Mouse (Mus musculus) gastrocnemius, postnatal 4 days (tissue): ENCODE results near the gene Rsbn1l. TPM values are rescaled to one million over a fixed set of nuclear protein-coding genes. Genes with fewer than 3 reads are reported as not detected.
"Not testable (repeated sequence)": the region's sequence is repeated elsewhere in the genome, so short reads cannot be mapped to it uniquely, and the experiment has no call there.

Source experiments
- DNase-seq, 2 experiments: peaks; one replicate each; pipeline ENCODE4 v3.0.0; 2021 to 2022; ENCODE audit warnings: low spot score in 2 of 2, mixed read lengths in 2 of 2
- total RNA-seq, 2 experiments: library from RNA; stranded (reverse); gene quantifications; 2 replicates each; pipeline ENCODE4 v1.2.3; 2021

Gene Rsbn1l
- total RNA-seq, 2 experiments from 2014 or later, result 12.5 to 14.0 TPM

DNA sequence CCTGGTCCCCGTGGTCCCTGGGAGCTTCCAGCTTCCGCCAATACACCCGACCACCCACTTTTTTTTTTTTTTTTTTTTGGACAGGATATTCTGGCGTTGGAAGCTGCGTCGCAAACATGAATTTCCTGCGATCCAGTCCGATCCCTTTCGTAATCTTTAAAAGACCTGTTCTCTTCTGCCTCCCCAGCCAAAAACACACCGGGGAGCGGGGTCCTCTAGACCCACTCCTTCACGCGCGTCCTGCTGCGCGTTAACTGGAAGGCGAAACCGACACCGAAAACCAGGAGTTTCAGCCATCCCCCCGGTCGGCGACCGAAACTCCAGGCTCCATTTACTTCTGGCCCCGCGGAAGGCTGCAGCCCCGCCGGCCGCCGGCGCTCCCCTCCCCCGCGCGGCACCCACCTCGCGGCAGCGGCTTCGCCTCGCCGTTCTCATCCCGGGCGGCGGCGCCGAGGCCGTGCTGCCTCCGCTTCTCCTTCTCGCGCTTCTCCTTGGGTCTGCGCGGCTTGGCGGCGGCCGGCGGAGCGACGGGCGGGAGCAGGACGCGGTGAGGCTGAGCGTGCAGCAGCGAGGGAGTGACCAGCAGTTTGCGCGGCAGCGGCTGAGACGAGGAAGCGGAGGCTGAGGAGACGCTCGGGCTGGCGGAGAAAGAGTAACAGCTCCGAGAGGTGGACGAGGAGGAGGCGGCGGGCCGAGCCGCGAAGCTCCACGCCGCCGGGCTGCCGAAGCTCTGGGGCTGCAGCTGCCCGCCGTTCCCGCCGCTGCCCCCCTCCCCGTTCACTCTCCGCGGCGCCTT lies 5.1 kb downstream of the Rsbn1l start:
- DNase-seq, result peak; percentile 33 to 69

- DNase-seq, result no peak
Observed at GRCm38 (mm10) chr5:20950516-20950854, 5.7 kb downstream of the Rsbn1l start.

- DNase-seq, result no peak
Observed at GRCm38 (mm10) chr5:20950093-20950492, 6.1 kb downstream of the Rsbn1l start.

GRCm38 (mm10) chr5:20946906-20947305 lies 9.3 kb downstream of the Rsbn1l start:
- no peak for DNase-seq

DNA sequence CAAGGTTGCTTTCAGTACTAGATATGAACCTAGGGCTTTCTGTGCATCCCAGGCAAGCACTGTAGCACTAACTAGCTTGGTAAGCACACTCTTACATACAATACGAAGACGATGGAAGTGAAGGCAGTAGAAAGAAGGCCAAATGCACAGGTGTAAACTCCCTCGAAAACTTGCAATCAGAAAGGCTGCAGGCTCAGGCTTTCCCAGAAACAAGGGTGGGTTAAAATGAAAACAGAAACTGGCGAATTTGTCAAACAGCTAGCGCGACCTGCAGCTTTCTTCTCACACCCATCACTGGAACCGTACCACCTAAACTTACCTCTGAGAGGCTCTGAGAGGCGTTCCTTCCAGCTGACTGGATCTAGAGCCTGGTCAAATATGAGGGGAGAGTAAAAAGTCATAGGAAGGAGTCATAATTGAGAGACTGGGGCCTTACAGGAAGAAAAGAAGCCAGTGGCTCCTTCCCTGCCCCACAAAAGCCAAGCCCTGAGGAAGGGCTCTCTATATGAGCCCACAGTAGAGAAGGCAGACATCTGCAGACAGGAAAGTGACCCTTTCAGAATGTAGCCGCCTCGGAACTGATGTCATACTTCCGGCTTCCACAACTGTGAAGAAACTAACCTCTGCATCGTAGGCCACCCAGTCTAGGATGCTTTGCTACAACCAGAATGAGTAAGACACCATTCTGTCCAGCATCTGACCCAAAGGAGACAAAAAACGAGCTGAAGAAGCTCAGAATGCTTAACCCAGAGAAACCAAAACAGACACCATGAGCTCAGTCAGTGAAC lies 11.0 kb downstream of the Rsbn1l start:
- DNase-seq, result no peak

DNA sequence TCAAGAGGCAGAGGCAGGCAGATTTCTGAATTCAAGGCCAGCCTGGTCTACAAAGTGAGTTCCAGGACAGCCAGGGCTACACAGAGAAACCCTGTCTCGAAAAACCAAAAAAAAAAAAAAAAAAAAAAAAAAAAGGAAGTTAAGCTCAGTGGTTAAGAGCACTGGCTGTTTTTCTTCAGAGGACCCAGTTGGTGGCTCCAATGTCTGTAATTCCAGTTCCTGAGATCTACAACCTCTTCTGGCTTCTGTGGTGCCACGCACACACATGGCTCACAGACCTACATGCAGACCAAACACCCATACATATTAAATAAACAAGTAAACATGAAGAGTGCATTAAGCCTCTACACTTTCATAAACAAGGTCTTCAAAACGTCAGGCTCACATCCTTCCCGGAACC lies 12.4 kb downstream of the Rsbn1l start:
- DNase-seq, result not testable (repeated sequence)

DNA sequence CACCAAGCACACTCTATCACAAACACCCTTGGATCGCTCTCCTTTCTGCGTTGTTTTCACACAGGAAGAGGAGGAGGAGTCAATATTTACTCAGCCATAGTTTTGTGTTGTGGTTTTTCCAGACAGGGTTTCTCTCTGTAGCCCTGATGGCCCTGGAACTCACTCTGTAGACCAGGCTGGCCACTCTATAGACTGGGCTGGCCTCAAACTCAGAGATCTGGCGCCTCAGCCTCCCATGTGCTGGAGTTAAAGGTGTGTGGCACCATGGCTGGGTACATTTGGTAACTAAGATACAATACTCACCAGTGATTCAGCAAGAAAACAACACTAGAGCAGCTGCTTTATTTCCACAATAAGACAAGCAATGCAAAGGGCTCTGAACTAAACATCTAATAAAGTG lies 13.7 kb downstream of the Rsbn1l start:
- no peak for DNase-seq

DNA sequence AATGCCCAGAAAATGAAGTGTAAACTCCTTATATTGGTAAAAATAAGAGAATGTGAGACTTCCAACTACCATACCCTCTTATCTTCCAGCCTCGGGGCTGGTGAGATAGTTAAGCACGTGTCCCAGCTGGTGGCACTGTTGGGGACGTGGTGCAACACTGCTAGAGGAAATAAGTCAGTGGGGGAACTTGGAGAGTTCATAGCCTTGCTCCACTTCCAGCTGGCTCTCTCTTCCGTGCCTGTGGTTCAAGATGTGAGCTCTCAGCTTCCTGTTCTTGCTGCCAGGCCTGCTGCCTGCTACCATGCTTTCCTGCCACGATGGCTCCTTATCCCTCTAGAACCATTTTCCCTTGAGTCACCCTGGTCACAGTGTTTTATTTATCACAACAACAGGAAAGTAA lies 15.0 kb downstream of the Rsbn1l start:
- no peak for DNase-seq

- no peak for DNase-seq
Observed at GRCm38 (mm10) chr5:20940696-20941095, 15.5 kb downstream of the Rsbn1l start.

- DNase-seq, result no peak
Observed at GRCm38 (mm10) chr5:20940040-20940571, 16.1 kb downstream of the Rsbn1l start.

DNA sequence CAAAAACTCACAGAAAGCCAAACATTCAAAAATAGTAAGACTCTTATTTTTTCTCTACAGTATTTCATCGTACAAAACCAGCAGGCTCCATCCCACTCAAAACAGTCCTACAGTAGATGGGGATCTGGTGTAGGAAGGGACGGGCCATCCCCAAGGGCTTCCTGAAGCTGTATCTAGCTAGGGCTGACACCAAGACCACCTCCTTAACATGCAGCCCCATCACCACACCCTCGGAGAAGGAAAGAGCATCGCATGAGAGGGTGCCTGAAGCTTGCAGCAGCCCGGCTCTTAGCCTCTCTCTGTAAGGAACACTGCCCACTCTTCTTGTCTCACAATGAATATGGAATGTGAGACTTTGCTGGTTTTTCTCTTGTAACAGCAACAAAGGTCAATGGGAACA lies 17.7 kb downstream of the Rsbn1l start:
- no peak for DNase-seq

GRCm38 (mm10) chr5:20935934-20936333 lies 20.3 kb downstream of the Rsbn1l start:
- no peak for DNase-seq

DNA sequence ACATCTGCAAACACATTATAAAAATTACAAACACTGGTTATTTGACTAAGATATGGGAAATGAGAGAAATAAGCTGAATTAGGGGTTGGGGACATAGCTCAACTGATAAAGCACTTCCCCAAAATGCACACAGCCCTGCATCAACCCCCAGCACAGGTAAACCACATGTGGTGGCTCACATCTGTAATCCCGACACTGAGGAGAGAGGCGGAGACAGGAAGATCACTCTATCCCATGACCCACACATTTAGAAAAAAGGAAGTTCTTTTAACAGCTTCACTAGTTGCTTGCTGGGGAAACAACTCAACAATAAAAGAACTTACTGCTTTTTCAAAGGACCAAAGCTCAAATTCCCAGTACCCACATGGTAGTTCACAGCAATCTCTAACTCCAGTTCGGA lies 23.6 kb downstream of the Rsbn1l start:
- DNase-seq, result no peak

DNA sequence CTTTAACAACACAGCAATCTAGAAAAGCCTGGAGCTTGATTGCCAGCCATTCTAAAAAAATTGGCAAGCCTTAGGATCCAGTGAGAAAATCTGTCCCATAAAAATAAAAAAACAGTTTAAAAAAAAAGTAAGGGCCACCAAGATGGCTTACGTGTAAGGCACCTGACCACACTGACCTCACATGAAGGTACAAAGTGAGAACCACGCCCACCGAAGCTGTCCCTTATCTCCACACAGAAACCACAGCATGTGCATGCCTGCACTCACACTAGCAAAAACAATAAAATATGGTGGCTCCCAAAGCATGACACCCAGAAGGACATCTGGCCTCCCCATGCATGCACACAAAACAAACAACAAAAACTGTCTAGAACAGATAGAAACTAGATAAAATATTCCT lies 24.9 kb downstream of the Rsbn1l start:
- no peak for DNase-seq

- DNase-seq, result no peak
Observed at GRCm38 (mm10) chr5:20930430-20930829, 25.8 kb downstream of the Rsbn1l start.

GRCm38 (mm10) chr5:20929669-20930151 lies 26.5 kb downstream of the Rsbn1l start:
- DNase-seq, result no peak

GRCm38 (mm10) chr5:20925451-20925850 lies 30.7 kb downstream of the Rsbn1l start:
- no peak for DNase-seq

- no peak for DNase-seq
Observed at GRCm38 (mm10) chr5:20924608-20925007, 31.6 kb downstream of the Rsbn1l start.

GRCm38 (mm10) chr5:20919566-20919965 lies 36.6 kb downstream of the Rsbn1l start:
- DNase-seq, result no peak

GRCm38 (mm10) chr5:20918967-20919366 lies 37.2 kb downstream of the Rsbn1l start:
- DNase-seq, result no peak

DNA sequence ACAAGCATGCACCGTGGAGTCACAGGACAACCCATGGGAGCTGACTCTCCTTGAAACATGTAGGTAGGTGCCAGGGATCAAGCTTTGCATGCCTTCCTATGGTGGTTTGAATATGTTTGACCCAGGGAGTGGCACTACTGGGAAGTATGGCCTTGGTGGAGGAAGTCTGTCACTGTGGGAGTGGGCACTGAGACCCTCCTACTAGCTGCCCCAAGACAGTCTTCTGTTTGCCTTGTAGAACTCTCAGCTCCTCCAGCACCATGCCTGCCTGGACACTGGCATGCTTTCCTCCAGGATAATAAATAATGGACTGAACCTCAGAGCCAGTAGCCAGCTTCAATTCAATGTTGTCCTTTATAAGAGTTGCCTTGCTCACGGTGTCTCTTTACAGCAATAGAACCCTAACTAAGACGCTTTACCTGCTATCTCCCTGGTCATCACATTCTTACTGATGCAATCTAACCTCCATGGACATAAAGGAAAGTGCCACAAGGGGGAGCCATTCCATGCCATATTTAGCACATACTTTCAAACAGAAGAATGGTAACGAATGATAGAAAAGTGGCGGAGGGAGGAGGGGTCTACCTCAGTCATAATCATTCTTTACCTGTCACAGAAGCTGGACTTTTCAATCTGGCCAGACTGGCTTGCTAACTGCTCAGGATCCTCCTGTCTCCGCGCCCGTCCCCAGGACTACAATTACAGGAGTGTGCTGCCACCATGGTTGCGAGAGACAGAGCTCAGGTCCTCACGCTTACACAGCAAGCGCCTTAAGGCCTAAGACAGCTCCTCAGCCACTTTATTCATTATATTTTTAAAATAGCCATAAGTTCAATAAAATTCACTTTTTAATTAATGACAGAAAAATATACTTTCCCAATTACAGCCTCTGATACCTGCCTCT lies 42.6 kb downstream of the Rsbn1l start:
- peak; percentile 38 to 59 for DNase-seq
